Mouse (Mus musculus): ENCODE data around the gene Emc10.

- no peak for TF ChIP-seq CTCF (conservative IDR thresholded peaks at IDR 0.05; ENCODE audit: low read length)
- no peak for TF ChIP-seq POU5F1 (IDR thresholded peaks at IDR 0.05; ENCODE audit: borderline replicate concordance, low read length)
- TF ChIP-seq NANOG (IDR thresholded peaks at IDR 0.05; ENCODE audit: borderline replicate concordance, low read length) = no peak
Measured at GRCm38 (mm10) chr7:44507491-44507890, 11.2 kb upstream of the Emc10 start.
